Mouse (Mus musculus): Measurements from ENCODE around the gene Fgfr2. TPM values are rescaled to one million over a fixed set of nuclear protein-coding genes. Genes with fewer than 3 reads are reported as not detected.

The Fgfr2 gene
- total and polyA plus RNA-seq, 2 experiments from 2014 or later = 17.1 to 47.6 TPM

GRCm38 (mm10) chr7:130590845-130591437 lies 2532.2 kb downstream of the Fgfr2 start:
- TF ChIP-seq CTCF (IDR thresholded peaks at IDR 0.05; ENCODE audit: low read depth) = no peak

DNA sequence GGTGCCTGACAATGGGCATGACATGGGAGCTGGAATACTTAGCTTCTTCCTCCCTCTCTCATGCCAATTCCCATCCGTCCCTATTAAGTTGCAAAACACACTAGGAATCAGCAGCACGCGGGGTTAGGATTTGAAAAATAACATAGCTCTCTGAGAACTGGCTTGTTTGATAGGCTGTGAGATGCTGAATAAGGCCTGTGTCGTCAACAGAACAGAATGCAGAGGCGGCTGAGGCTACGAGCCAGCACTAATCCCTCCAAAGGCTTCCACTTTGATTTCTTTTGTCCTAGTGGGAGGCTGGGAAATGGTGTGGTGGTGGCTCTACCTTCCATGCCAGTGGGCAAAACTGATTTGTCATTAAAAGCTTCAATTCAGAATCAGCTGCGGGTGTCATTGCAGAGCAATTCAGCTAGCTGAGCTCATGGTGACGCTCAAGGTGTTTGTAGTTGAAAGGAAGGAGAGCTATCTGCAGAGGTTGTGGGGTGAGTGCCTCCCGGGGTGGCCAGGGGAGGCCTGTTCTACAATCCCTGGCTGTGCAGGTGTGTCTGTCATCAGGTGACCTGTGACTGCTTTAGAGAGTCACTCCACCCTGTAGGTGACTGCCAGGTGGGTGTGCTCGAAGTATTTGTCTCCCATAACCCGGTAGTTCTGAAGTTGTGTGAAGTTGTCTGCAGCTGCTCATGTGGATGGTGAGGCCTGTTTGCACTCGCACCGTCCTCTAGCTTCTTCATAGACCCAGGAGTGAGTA lies 2532.9 kb downstream of the Fgfr2 start:
- 37% methylated on average over 13 of the region's 13 CpGs for WGBS
- DNase-seq = no peak
- TF ChIP-seq CTCF (IDR thresholded peaks at IDR 0.05; ENCODE audit: low read depth) = no peak

More at GRCm38 (mm10) chr7:130590845-130591437, 2532.2 kb downstream of the Fgfr2 start:
- 61% methylated on average over 8 of the region's 8 CpGs for WGBS
- Histone ChIP-seq H3K27me3 (ENCODE audit: insufficient read depth, low read length) (no peaks in the 10 kb centered on the region), H3K4me3 (ENCODE audit: low read depth, low read length) (no peak overlapping the region), H3K4me1 (ENCODE audit: insufficient read depth) (no peaks in the 10 kb centered on the region), H3K27ac (ENCODE audit: low read depth, low read length) (no peak overlapping the region), H3K4me2 (ENCODE audit: low read depth) (no peak overlapping the region), H3K9ac (no peak overlapping the region), H3K9me3 (ENCODE audit: low read length) (no peaks in the 10 kb centered on the region), H3K36me3 (ENCODE audit: insufficient read depth) (no peaks in the 10 kb centered on the region)
- DNase-seq (no peak), ATAC-seq (no peak)

GRCm38 (mm10) chr7:130586521-130587072 lies 2536.6 kb downstream of the Fgfr2 start:
- H3K9ac ChIP-seq = no peak overlapping the region
- TF ChIP-seq CTCF (IDR thresholded peaks at IDR 0.05; ENCODE audit: low read depth) = no peak
- ATAC-seq (no peak), DNase-seq (no peak)
- no peaks in the 10 kb centered on the region for H3K9me3 ChIP-seq (ENCODE audit: low read length)
- H3K27ac ChIP-seq (ENCODE audit: low read depth, low read length) = no peak overlapping the region
- 82% methylated on average over 2 of the region's 2 CpGs for WGBS
- no peaks in the 10 kb centered on the region for H3K36me3 ChIP-seq (ENCODE audit: insufficient read depth)
- H3K27me3 ChIP-seq (ENCODE audit: insufficient read depth, low read length) = no peaks in the 10 kb centered on the region
- H3K4me1 ChIP-seq (ENCODE audit: insufficient read depth) = no peaks in the 10 kb centered on the region
- no peak overlapping the region for H3K4me2 ChIP-seq (ENCODE audit: low read depth)
- no peak overlapping the region for H3K4me3 ChIP-seq (ENCODE audit: low read depth, low read length)

More for the DNA sequence above, 2532.9 kb downstream of the Fgfr2 start:
- H3K9ac ChIP-seq = no peak overlapping the region
- no peaks in the 10 kb centered on the region for H3K9me3 ChIP-seq (ENCODE audit: low read length)
- no peak for ATAC-seq
- H3K4me2 ChIP-seq (ENCODE audit: low read depth) = no peak overlapping the region
- no peaks in the 10 kb centered on the region for H3K4me1 ChIP-seq (ENCODE audit: insufficient read depth)
- no peak overlapping the region for H3K27ac ChIP-seq (ENCODE audit: low read depth, low read length)
- H3K36me3 ChIP-seq (ENCODE audit: insufficient read depth) = no peaks in the 10 kb centered on the region
- no peak overlapping the region for H3K4me3 ChIP-seq (ENCODE audit: low read depth, low read length)
- H3K27me3 ChIP-seq (ENCODE audit: insufficient read depth, low read length) = no peaks in the 10 kb centered on the region

- Histone ChIP-seq H3K36me3 (ENCODE audit: insufficient read depth) (no peaks in the 10 kb centered on the region), H3K27ac (ENCODE audit: low read depth, low read length) (no peak overlapping the region), H3K9me3 (ENCODE audit: low read length) (no peaks in the 10 kb centered on the region), H3K27me3 (ENCODE audit: insufficient read depth, low read length) (no peaks in the 10 kb centered on the region), H3K4me1 (ENCODE audit: insufficient read depth) (no peaks in the 10 kb centered on the region), H3K4me2 (ENCODE audit: low read depth) (no peak overlapping the region), H3K9ac (no peak overlapping the region), H3K4me3 (ENCODE audit: low read depth, low read length) (no peak overlapping the region)
- TF ChIP-seq CTCF (IDR thresholded peaks at IDR 0.05; ENCODE audit: low read depth) = no peak
- ATAC-seq = no peak
- 66% methylated on average over 5 of the region's 5 CpGs for WGBS
- no peak for DNase-seq
Observed at GRCm38 (mm10) chr7:130578607-130579006, 2544.5 kb downstream of the Fgfr2 start.

DNA sequence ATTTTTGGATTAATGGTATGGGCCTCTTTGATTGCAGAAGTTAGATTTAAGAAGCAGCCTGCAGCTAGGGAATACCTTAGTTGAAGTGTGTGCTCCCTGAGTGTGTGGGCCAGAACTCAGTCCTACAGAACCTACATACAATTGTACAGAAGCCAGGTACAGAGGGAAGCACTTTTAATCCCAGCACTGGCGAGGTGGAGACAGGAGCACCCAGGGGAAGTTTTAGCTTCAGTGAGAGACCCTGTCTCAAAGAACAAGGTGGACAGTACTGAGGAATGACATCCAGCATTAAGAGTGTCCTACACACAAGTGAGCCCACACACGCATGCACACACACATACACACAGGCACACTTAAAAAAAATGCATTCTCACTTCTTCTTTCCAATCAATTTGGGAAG lies 2545.1 kb downstream of the Fgfr2 start:
- ATAC-seq (no peak), DNase-seq (no peak)
- H3K9me3 ChIP-seq (ENCODE audit: low read length) = no peaks in the 10 kb centered on the region
- TF ChIP-seq CTCF (IDR thresholded peaks at IDR 0.05; ENCODE audit: low read depth) = no peak
- no peak overlapping the region for H3K4me3 ChIP-seq (ENCODE audit: low read depth, low read length)
- no peaks in the 10 kb centered on the region for H3K4me1 ChIP-seq (ENCODE audit: insufficient read depth)
- WGBS = 97% methylated on average over 2 of the region's 2 CpGs
- H3K27me3 ChIP-seq (ENCODE audit: insufficient read depth, low read length) = no peaks in the 10 kb centered on the region
- no peaks in the 10 kb centered on the region for H3K36me3 ChIP-seq (ENCODE audit: insufficient read depth)
- H3K27ac ChIP-seq (ENCODE audit: low read depth, low read length) = no peak overlapping the region
- no peak overlapping the region for H3K4me2 ChIP-seq (ENCODE audit: low read depth)
- H3K9ac ChIP-seq = no peak overlapping the region

DNA sequence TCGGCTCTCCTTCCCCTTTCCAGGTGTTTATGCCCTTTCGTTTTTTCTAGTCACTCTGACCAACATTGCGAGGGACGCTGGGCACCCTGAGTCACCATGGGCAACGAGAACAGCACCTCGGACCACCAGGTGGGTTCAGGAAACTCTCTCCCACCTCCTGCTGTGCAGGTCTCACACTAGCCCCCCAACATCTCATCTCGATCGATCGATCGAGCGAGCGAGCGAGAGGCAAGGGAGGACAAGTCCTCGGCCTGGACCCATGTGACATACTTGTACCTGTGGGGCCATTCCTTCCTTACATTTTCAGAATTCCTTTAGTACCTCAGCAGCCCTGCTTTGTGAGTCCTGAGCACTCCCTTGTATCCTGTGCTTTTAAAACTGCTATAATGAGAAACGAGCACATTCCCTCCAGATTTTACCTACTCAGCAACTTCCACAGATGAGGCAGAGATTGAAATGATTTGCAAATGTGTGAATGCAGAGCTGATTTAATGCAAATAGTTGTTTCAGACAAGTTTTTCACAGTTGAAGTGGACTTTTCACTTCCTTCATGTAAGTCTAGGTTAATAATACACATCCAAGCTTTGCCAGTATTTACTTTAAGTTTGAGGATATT lies 2545.7 kb downstream of the Fgfr2 start, which contains the start of gene Tacc2:
TSS of gene Tacc2 (plus strand) at position 51 of the 616 bp plus-strand sequence.
- Histone ChIP-seq H3K27me3 (ENCODE audit: insufficient read depth, low read length) (no peaks in the 10 kb centered on the region), H3K4me1 (ENCODE audit: insufficient read depth) (no peaks in the 10 kb centered on the region), H3K4me2 (ENCODE audit: low read depth) (peak within 1 kb of the TSS; percentile 15; the same call in 1 of the 2 replicates), H3K27ac (ENCODE audit: low read depth, low read length) (no peak within 1 kb of the TSS), H3K9ac (no peak within 1 kb of the TSS), H3K9me3 (ENCODE audit: low read length) (no peaks in the 10 kb centered on the region), H3K36me3 (ENCODE audit: insufficient read depth) (no peaks in the 10 kb centered on the region), H3K4me3 (ENCODE audit: low read depth, low read length) (no peak within 1 kb of the TSS)
- WGBS = 57% methylated on average over 15 of the region's 15 CpGs
- DNase-seq = no peak
- no peak for ATAC-seq
- no peak for TF ChIP-seq CTCF (IDR thresholded peaks at IDR 0.05; ENCODE audit: low read depth)

Measured in forebrain, postnatal 0 days (tissue).